Mouse (Mus musculus) intestine, embryonic 14.5 days (tissue): ENCODE data around the gene Snap91. TPM values are rescaled to one million over a fixed set of nuclear protein-coding genes. Genes with fewer than 3 reads are reported as not detected.

ENCODE experiments used
- ATAC-seq: fragments of 200-750 bp; cut with Nextera tagmentation; replicated peaks from 2 replicates; pipeline ENCODE4 v1.8.0; 2017; ENCODE audit warnings: low read depth, moderate number of reproducible peaks, moderate TSS enrichment, moderate library complexity; ENCODE audit not compliant: low FRiP score, low TSS enrichment
- DNase-seq: peaks from one replicate; pipeline ENCODE4 v3.0.0-alpha.2; 2018; ENCODE audit warnings: low spot score
- H3K27ac ChIP-seq: fragments of 300-500 bp; sonication (generic); 2 replicates; pipeline ENCODE4 v1.5.1; 2014; ENCODE audit warnings: low read depth, mild to moderate bottlenecking, control low read depth
- H3K27me3 ChIP-seq: fragments of 300-500 bp; sonication (generic); replicated peaks from 2 replicates; pipeline ENCODE4 v1.6.1; 2014; ENCODE audit warnings: low read length, control low read depth; ENCODE audit not compliant: control insufficient read depth, insufficient read depth
- H3K36me3 ChIP-seq: fragments of 300-500 bp; sonication (generic); 2 replicates; pipeline ENCODE4 v1.6.1; 2014; ENCODE audit warnings: low read length, control low read depth; ENCODE audit not compliant: control insufficient read depth, insufficient read depth
- H3K4me1 ChIP-seq: fragments of 300-500 bp; sonication (generic); replicated peaks from 2 replicates; pipeline ENCODE4 v1.6.1; 2014; ENCODE audit warnings: low read length, control low read depth, mixed read lengths; ENCODE audit not compliant: control insufficient read depth, insufficient read depth
- H3K4me2 ChIP-seq: fragments of 300-500 bp; sonication (generic); 2 replicates; pipeline ENCODE4 v1.6.1; 2014; ENCODE audit warnings: low read length
- H3K4me3 ChIP-seq: fragments of 300-500 bp; sonication (generic); 2 replicates; pipeline ENCODE4 v1.5.1; 2014; ENCODE audit warnings: low read depth, low read length, control low read depth, mixed read lengths
- H3K9ac ChIP-seq: fragments of 300-500 bp; sonication (generic); 2 replicates; pipeline ENCODE4 v1.6.1; 2014; ENCODE audit warnings: mild to moderate bottlenecking, low read length
- H3K9me3 ChIP-seq: fragments of 300-500 bp; sonication (generic); 2 replicates; pipeline ENCODE4 v1.6.1; 2016; ENCODE audit warnings: low read length, control low read depth; ENCODE audit not compliant: control insufficient read depth
- WGBS: fragments of 180-500 bp; shearing (Covaris S2); extraction: QIAGEN DNeasy Blood & Tissue Kit; methylation state at CpG from one replicate; pipeline ENCODE4 v1.1.7; 2014; 5-methylcytosine and 5-hydroxymethylcytosine counted together
- polyA plus RNA-seq: library from polyadenylated mRNA; unstranded; fragments of >200 nt; fragmentation: Nextera tagmentation; extraction: Ambion mirVana; gene quantifications from 2 replicates; pipeline ENCODE4 v1.2.1, GENCODE M21; 2014

Gene Snap91
- polyA plus RNA-seq, 1 experiment from 2014 or later, result 4.1 TPM

GRCm38 (mm10) chr9:86717119-86717518 lies 163.3 kb downstream of the Snap91 start:
- Histone ChIP-seq H3K27me3 (no peaks in the 10 kb centered on the region), H3K4me1 (no peaks in the 10 kb centered on the region), H3K9me3 (no peaks in the 10 kb centered on the region), H3K36me3 (no peaks in the 10 kb centered on the region), H3K27ac (no peak overlapping the region), H3K4me3 (no peak overlapping the region), H3K4me2 (no peak overlapping the region), H3K9ac (no peak overlapping the region)
- DNase-seq (no peak), ATAC-seq (no peak)
- 43% methylated on average over 5 of the region's 5 CpGs for WGBS

- no peaks in the 10 kb centered on the region for H3K4me1 ChIP-seq
- no peak overlapping the region for H3K4me3 ChIP-seq
- H3K9me3 ChIP-seq, result no peaks in the 10 kb centered on the region
- DNase-seq, result no peak
- ATAC-seq, result no peak
- H3K27me3 ChIP-seq, result no peaks in the 10 kb centered on the region
- 52% methylated on average over 2 of the region's 2 CpGs for WGBS
- H3K36me3 ChIP-seq, result no peaks in the 10 kb centered on the region
- H3K4me2 ChIP-seq, result no peak overlapping the region
- no peak overlapping the region for H3K9ac ChIP-seq
- H3K27ac ChIP-seq, result no peak overlapping the region
Measured at GRCm38 (mm10) chr9:86716540-86716939, 163.9 kb downstream of the Snap91 start.

Other genes starting within 250 kb of the Snap91 start
- 11.2 and 11.6 TPM in 2 replicates for gene Me1, start 184.7 kb downstream of the Snap91 start, polyA plus RNA-seq
- 9.6 and 9.7 TPM in 2 replicates for gene Prss35, start 137.0 kb downstream of the Snap91 start, polyA plus RNA-seq
- gene Ripply2, start 134.9 kb upstream of the Snap91 start, polyA plus RNA-seq, result 0.35 TPM in 1 of 2 replicates, not detected in the other
- gene Cyb5r4, start 141.4 kb upstream of the Snap91 start, polyA plus RNA-seq, result 49.7 and 52.9 TPM in 2 replicates